In the genomic region with DNA sequence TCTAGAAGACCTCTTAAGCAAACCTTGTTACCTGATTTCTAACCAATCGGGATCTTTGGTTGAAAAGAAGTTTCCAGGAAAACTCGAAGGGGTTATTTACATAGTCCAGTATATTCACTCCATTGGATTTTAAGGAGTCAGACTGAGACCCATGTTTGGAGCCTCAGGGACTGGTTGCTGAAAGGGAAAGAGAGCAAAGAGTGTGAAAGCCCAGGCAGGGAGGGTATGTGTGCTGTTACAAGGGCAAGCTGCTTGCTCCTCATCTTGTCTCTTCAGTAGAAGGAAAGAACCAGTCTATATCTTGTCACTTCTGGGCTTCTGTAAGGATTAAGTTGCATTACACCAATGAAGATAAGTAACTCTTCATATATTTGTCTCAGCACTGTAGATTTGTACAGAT, we compare ENCODE assay signal across 7 mouse cellular contexts. TPM values are rescaled to one million over a fixed set of nuclear protein-coding genes. Genes with fewer than 3 reads are reported as not detected.
DNase-seq lines count a peak whose midpoint lies in the region; ATAC-seq and TF ChIP-seq lines count a peak whose summit lies in the region.

No protein-coding gene starts in this region.

- no peaks in the 10 kb centered on the region for H3K36me3 ChIP-seq in spleen, adult 2 months (ENCODE audit: control insufficient read depth, insufficient read depth, low read length)
- H3K36me3 ChIP-seq in limb, embryonic 13.5 days: no peaks in the 10 kb centered on the region

- no peak overlapping the region for H3K27ac ChIP-seq in spleen, adult 2 months (ENCODE audit: insufficient read depth, low read length)
- H3K27ac ChIP-seq in embryonic fibroblast, embryonic 13.5 days (ENCODE audit: insufficient read depth, low read length): no peak overlapping the region
- no peak overlapping the region; the same call in 1 of the 2 replicates for H3K27ac ChIP-seq in limb, embryonic 13.5 days

- TF ChIP-seq POLR2A in spleen, adult 2 months (IDR thresholded peaks at IDR 0.05; ENCODE audit: low read depth, low read length): no peak
- TF ChIP-seq POLR2A in embryonic fibroblast, embryonic 13.5 days (IDR thresholded peaks at IDR 0.05; ENCODE audit: low read depth, low read length): no peak

- no peaks in the 10 kb centered on the region for H3K9me3 ChIP-seq in limb, embryonic 13.5 days

- WGBS in spleen, adult 2 months: 5% methylated on average over 2 of the region's 2 CpGs
- WGBS in limb, embryonic 13.5 days: 1% methylated on average over 2 of the region's 2 CpGs

- no peak for ATAC-seq in limb, embryonic 13.5 days (ENCODE audit: low FRiP score, low read depth)

- no peak for TF ChIP-seq CTCF in spleen, adult 2 months (IDR thresholded peaks at IDR 0.05; ENCODE audit: extremely low read depth, insufficient read depth, insufficient read length, insufficient replicate concordance)
- no peak for TF ChIP-seq CTCF in embryonic fibroblast, embryonic 13.5 days (IDR thresholded peaks at IDR 0.05; ENCODE audit: borderline replicate concordance, insufficient read depth, low read length)

- H3K4me1 ChIP-seq in spleen, adult 2 months (ENCODE audit: control insufficient read depth, insufficient read depth, insufficient read length): no peaks in the 10 kb centered on the region
- H3K4me1 ChIP-seq in embryonic fibroblast, embryonic 13.5 days (ENCODE audit: control insufficient read depth, insufficient read depth, low read length): no peaks in the 10 kb centered on the region
- H3K4me1 ChIP-seq in limb, embryonic 13.5 days: peaks cover 14% of the 10 kb centered on the region

- peak overlapping the region; percentile 77 for H3K4me2 ChIP-seq in limb, embryonic 13.5 days (replicated peaks)

- no peak for DNase-seq in spleen, adult 2 months (ENCODE audit: low read depth in 1 of 2, low spot score in 2 of 2)
- DNase-seq in spleen, postnatal 10 days (ENCODE audit: low spot score in 2 of 2): no peak
- peak; percentile 12 for DNase-seq in retina, postnatal 1 day
- no peak for DNase-seq in urinary bladder, postnatal 25 days (ENCODE audit: low spot score)
- no peak for DNase-seq in left cerebral cortex, adult 8-10 months (ENCODE audit: low spot score in 2 of 2)

- H3K9ac ChIP-seq in limb, embryonic 13.5 days: peak overlapping the region; percentile 84

- no peaks in the 10 kb centered on the region for H3K27me3 ChIP-seq in spleen, adult 2 months (ENCODE audit: control insufficient read depth, insufficient read depth, low read length)
- no peaks in the 10 kb centered on the region for H3K27me3 ChIP-seq in limb, embryonic 13.5 days

- H3K4me3 ChIP-seq in spleen, adult 2 months (ENCODE audit: extremely low read depth, insufficient read depth, insufficient read length): peak overlapping the region; percentile 12; the same call in 1 of the 2 replicates
- peak overlapping the region; percentile 91 for H3K4me3 ChIP-seq in embryonic fibroblast, embryonic 13.5 days (ENCODE audit: insufficient read depth, low read length)
- peak overlapping the region; percentile 84 for H3K4me3 ChIP-seq in limb, embryonic 13.5 days

RNA-seq across cellular contexts. Expression of a gene that starts 1.3 kb away (rescaled TPM):
- polyA plus RNA-seq in spleen, adult 2 months (2012; rRNA removed): 2.2 and 2.6 TPM in 2 replicates
- 38.4 and 38.7 TPM in 2 replicates for polyA plus RNA-seq in embryonic fibroblast, embryonic 13.5 days (2011; ENCODE audit: insufficient read length, low read depth, missing spikeins)
- polyA plus RNA-seq in limb, embryonic 13.5 days (2015; fragmentation: Nextera tagmentation; extraction: Ambion mirVana): 16.8 and 17.5 TPM in 2 replicates
- total RNA-seq in left cerebral cortex, adult 8-10 months (2022): 10 to 100 TPM; 66.3 to 92.0 (median 74.4) TPM

RNA-seq across cellular contexts. Expression of a gene that starts 1.5 kb away (rescaled TPM):
- 0.96 and 2.1 TPM in 2 replicates for polyA plus RNA-seq in spleen, adult 2 months (2012; rRNA removed)
- 11.9 and 12.1 TPM in 2 replicates for polyA plus RNA-seq in embryonic fibroblast, embryonic 13.5 days (2011; ENCODE audit: insufficient read length, low read depth, missing spikeins)
- 8.8 and 11.1 TPM in 2 replicates for polyA plus RNA-seq in limb, embryonic 13.5 days (2015; fragmentation: Nextera tagmentation; extraction: Ambion mirVana)
- total RNA-seq in left cerebral cortex, adult 8-10 months (2022): 1 to 10 TPM; 7.7 to 9.4 (median 7.8) TPM

Comparison
In these comparisons a context has a peak if more than half of its experiments do, and no peak if none do; other contexts are left out.
1. H3K4me3 ChIP-seq: peak in every context shown above with its lines; median percentile 91 in embryonic fibroblast, embryonic 13.5 days; 84 in limb, embryonic 13.5 days; 12 in spleen, adult 2 months.